Mouse (Mus musculus) stomach, embryonic 14.5 days (tissue): ENCODE measurements at regions not wholly inside any gene's neighbourhood (a gene's known extent, or its start where the extent isn't known, plus 50 kb on each side); places are given as distances from the start of the nearest gene placed in this dataset.

Experiments
- ATAC-seq: fragments of 200-750 bp; cut with Nextera tagmentation; 2 replicates; pipeline ENCODE4 v1.8.0; 2017; ENCODE audit warnings: low read depth, moderate TSS enrichment; ENCODE audit not compliant: insufficient number of reproducible peaks, insufficient read depth, low FRiP score
- H3K27ac ChIP-seq: fragments of 300-500 bp; sonication (generic); 2 replicates; pipeline ENCODE4 v1.5.1; 2014; ENCODE audit warnings: mild to moderate bottlenecking, low read length, moderate library complexity, mixed read lengths
- H3K27me3 ChIP-seq: fragments of 300-500 bp; sonication (generic); 2 replicates; pipeline ENCODE4 v1.6.1; 2014; ENCODE audit warnings: low read length, control low read depth, mixed read lengths; ENCODE audit not compliant: control insufficient read depth, insufficient read depth
- H3K36me3 ChIP-seq: fragments of 300-500 bp; sonication (generic); 2 replicates; pipeline ENCODE4 v1.6.1; 2014; ENCODE audit warnings: mild to moderate bottlenecking, control low read depth, low read length, moderate library complexity, mixed read lengths; ENCODE audit not compliant: control insufficient read depth, insufficient read depth
- H3K4me1 ChIP-seq: fragments of 300-500 bp; sonication (generic); 2 replicates; pipeline ENCODE4 v1.6.1; 2014; ENCODE audit warnings: low read length, control low read depth, mixed read lengths; ENCODE audit not compliant: control insufficient read depth, insufficient read depth
- H3K4me2 ChIP-seq: fragments of 300-500 bp; sonication (generic); replicated peaks from 2 replicates; pipeline ENCODE4 v1.6.1; 2014; ENCODE audit warnings: low read depth, low read length, control low read depth
- H3K4me3 ChIP-seq: fragments of 300-500 bp; sonication (generic); 2 replicates; pipeline ENCODE4 v1.5.1; 2014; ENCODE audit warnings: low read depth, low read length, control low read depth
- H3K9ac ChIP-seq: fragments of 300-500 bp; sonication (generic); replicated peaks from 2 replicates; pipeline ENCODE4 v1.6.1; 2014; ENCODE audit warnings: low read depth, mild to moderate bottlenecking, control low read depth, low read length, moderate library complexity, mixed read lengths
- H3K9me3 ChIP-seq: fragments of 300-500 bp; sonication (generic); 2 replicates; pipeline ENCODE4 v1.6.1; 2016; ENCODE audit warnings: low read depth, low read length, control low read depth; ENCODE audit not compliant: control insufficient read depth
- WGBS: fragments of 180-500 bp; shearing (Covaris S2); extraction: QIAGEN DNeasy Blood & Tissue Kit; methylation state at CpG from one replicate; pipeline ENCODE4 v1.1.7; 2014; 5-methylcytosine and 5-hydroxymethylcytosine counted together

- WGBS: 98% methylated on average over 5 of the region's 5 CpGs
- Histone ChIP-seq H3K9ac (no peak overlapping the region), H3K27me3 (no peaks in the 10 kb centered on the region), H3K36me3 (no peaks in the 10 kb centered on the region), H3K27ac (no peak overlapping the region), H3K9me3 (peaks cover 4% of the 10 kb centered on the region; the same call in 1 of the 2 replicates), H3K4me2 (no peak overlapping the region), H3K4me1 (no peaks in the 10 kb centered on the region; the same call in 1 of the 2 replicates), H3K4me3 (no peak overlapping the region)
- no peak for ATAC-seq
Measured at GRCm38 (mm10) chr19:56007433-56007832, 265.8 kb downstream of the Tcf7l2 start.

- no peaks in the 10 kb centered on the region; the same call in 1 of the 2 replicates for H3K4me1 ChIP-seq
- no peaks in the 10 kb centered on the region for H3K36me3 ChIP-seq
- 88% methylated on average over 7 of the region's 7 CpGs for WGBS
- ATAC-seq: no peak
- H3K9me3 ChIP-seq: peaks cover 4% of the 10 kb centered on the region; the same call in 1 of the 2 replicates
- no peak overlapping the region for H3K4me3 ChIP-seq
- no peak overlapping the region for H3K4me2 ChIP-seq
- no peak overlapping the region for H3K9ac ChIP-seq
- H3K27ac ChIP-seq: no peak overlapping the region
- no peaks in the 10 kb centered on the region for H3K27me3 ChIP-seq
Measured at GRCm38 (mm10) chr19:56010766-56011165, 269.1 kb downstream of the Tcf7l2 start.

GRCm38 (mm10) chr19:56011292-56011691 lies 269.7 kb downstream of the Tcf7l2 start:
- Histone ChIP-seq H3K27me3 (no peaks in the 10 kb centered on the region), H3K9ac (no peak overlapping the region), H3K27ac (no peak overlapping the region), H3K4me1 (no peaks in the 10 kb centered on the region), H3K4me3 (no peak overlapping the region), H3K36me3 (no peaks in the 10 kb centered on the region), H3K4me2 (no peak overlapping the region), H3K9me3 (peaks cover 4% of the 10 kb centered on the region; the same call in 1 of the 2 replicates)
- no peak for ATAC-seq

GRCm38 (mm10) chr19:56016548-56017346 lies 270.2 kb upstream of the Habp2 start:
- no peaks in the 10 kb centered on the region for H3K9me3 ChIP-seq
- no peak overlapping the region for H3K4me2 ChIP-seq
- no peaks in the 10 kb centered on the region for H3K36me3 ChIP-seq
- no peak overlapping the region for H3K9ac ChIP-seq
- ATAC-seq: no peak
- 0 out of 2 replicates have a peak, but pooled peaks cover 2% of the 10 kb centered on the region for H3K4me1 ChIP-seq
- no peaks in the 10 kb centered on the region for H3K27me3 ChIP-seq
- no peak overlapping the region for H3K4me3 ChIP-seq
- 85% methylated on average over 4 of the region's 4 CpGs for WGBS
- H3K27ac ChIP-seq: no peak overlapping the region

DNA sequence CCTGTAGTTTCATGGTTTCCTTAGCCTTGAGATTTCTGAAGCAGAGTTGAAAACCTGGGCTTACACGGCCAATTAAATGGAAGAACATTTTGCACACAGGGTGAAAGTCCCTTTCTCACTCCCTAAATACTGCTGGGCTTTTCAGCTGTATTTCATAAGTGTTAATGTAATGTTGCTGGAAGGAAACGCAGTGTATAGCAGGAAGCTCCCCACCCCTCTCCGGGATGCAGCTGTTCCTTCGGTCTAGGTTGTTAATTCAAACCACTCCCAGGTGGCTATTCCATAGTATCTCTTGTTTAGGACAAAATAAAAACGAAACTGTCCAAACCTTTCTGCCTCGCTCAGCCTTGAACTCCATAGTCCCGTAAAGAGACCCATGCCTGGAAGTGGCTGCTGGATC lies 269.4 kb upstream of the Habp2 start:
- no peaks in the 10 kb centered on the region for H3K36me3 ChIP-seq
- 72% methylated on average over 7 of the region's 7 CpGs for WGBS
- H3K9ac ChIP-seq: no peak overlapping the region
- ATAC-seq: no peak
- H3K4me2 ChIP-seq: no peak overlapping the region
- H3K27me3 ChIP-seq: no peaks in the 10 kb centered on the region
- no peak overlapping the region for H3K4me3 ChIP-seq
- H3K9me3 ChIP-seq: no peaks in the 10 kb centered on the region
- H3K27ac ChIP-seq: no peak overlapping the region
- 0 out of 2 replicates have a peak, but pooled peaks cover 2% of the 10 kb centered on the region for H3K4me1 ChIP-seq

- 47% methylated on average over 7 of the region's 7 CpGs for WGBS
- Histone ChIP-seq H3K9ac (no peak overlapping the region), H3K9me3 (no peaks in the 10 kb centered on the region), H3K4me1 (0 out of 2 replicates have a peak, but pooled peaks cover 2% of the 10 kb centered on the region), H3K4me3 (no peak overlapping the region), H3K4me2 (no peak overlapping the region), H3K27me3 (no peaks in the 10 kb centered on the region), H3K36me3 (no peaks in the 10 kb centered on the region), H3K27ac (no peak overlapping the region)
- no peak for ATAC-seq
Measured at GRCm38 (mm10) chr19:56019143-56019542, 267.8 kb upstream of the Habp2 start.

- no peaks in the 10 kb centered on the region for H3K36me3 ChIP-seq
- H3K27me3 ChIP-seq: no peaks in the 10 kb centered on the region
- 0 out of 2 replicates have a peak, but pooled peaks cover 2% of the 10 kb centered on the region for H3K4me1 ChIP-seq
- no peak for ATAC-seq
- peaks cover under 1% of the 10 kb centered on the region; the same call in 1 of the 2 replicates for H3K9me3 ChIP-seq
- H3K4me3 ChIP-seq: no peak overlapping the region
- 35% methylated on average over 6 of the region's 6 CpGs for WGBS
- no peak overlapping the region for H3K4me2 ChIP-seq
- no peak overlapping the region for H3K9ac ChIP-seq
- no peak overlapping the region for H3K27ac ChIP-seq
Measured at GRCm38 (mm10) chr19:56022348-56022747, 264.6 kb upstream of the Habp2 start.

- 59% methylated on average over 4 of the region's 4 CpGs for WGBS
Measured at GRCm38 (mm10) chr19:56024599-56024998, 262.3 kb upstream of the Habp2 start.

More at GRCm38 (mm10) chr19:56024599-56024998, 262.3 kb upstream of the Habp2 start:
- peaks cover 6% of the 10 kb centered on the region; the same call in 1 of the 2 replicates for H3K9me3 ChIP-seq
- no peak for ATAC-seq
- no peak overlapping the region for H3K4me3 ChIP-seq
- no peak overlapping the region for H3K27ac ChIP-seq
- H3K36me3 ChIP-seq: no peaks in the 10 kb centered on the region
- H3K27me3 ChIP-seq: no peaks in the 10 kb centered on the region
- H3K4me2 ChIP-seq: no peak overlapping the region
- H3K9ac ChIP-seq: no peak overlapping the region
- peaks cover 7% of the 10 kb centered on the region for H3K4me1 ChIP-seq
